Mouse (Mus musculus) CD4-positive, CD25-positive, alpha-beta regulatory T cell, adult 4 months (primary cell): ENCODE data around the gene Tspoap1. TPM values are rescaled to one million over a fixed set of nuclear protein-coding genes. Genes with fewer than 3 reads are reported as not detected.
A peak's percentile ranks its signal among the peaks of the same experiment; 100 is the strongest.

ENCODE experiments used
- ATAC-seq: one replicate; pipeline ENCODE4 v1.8.0; 2017
- polyA plus RNA-seq, 2 experiments: library from polyadenylated mRNA; unstranded; fragments of 100-300 nt; shearing (Covaris generic); gene quantifications; one replicate each; pipeline ENCODE4 v1.2.1; 2017

The Tspoap1 gene
- polyA plus RNA-seq, 2 experiments from 2014 or later: 3.1 to 3.7 TPM

- peak; percentile 16 for ATAC-seq
Measured at GRCm38 (mm10) chr11:87759609-87760005, 734 bp upstream of the Tspoap1 start.

- ATAC-seq: no peak
Measured at GRCm38 (mm10) chr11:87761181-87761721, 910 bp downstream of the Tspoap1 start.

- no peak for ATAC-seq
Measured at GRCm38 (mm10) chr11:87761806-87762701, 1.7 kb downstream of the Tspoap1 start.

GRCm38 (mm10) chr11:87762702-87763385, 2.5 kb downstream of the Tspoap1 start:
- no peak for ATAC-seq

- no peak for ATAC-seq
Measured at GRCm38 (mm10) chr11:87763511-87763987, 3.2 kb downstream of the Tspoap1 start.

- ATAC-seq: no peak
Measured at GRCm38 (mm10) chr11:87763988-87764876, 3.9 kb downstream of the Tspoap1 start.

- no peak for ATAC-seq
Measured at GRCm38 (mm10) chr11:87768745-87769144, 8.4 kb downstream of the Tspoap1 start.

- peak; percentile 82 for ATAC-seq
Measured at GRCm38 (mm10) chr11:87770989-87771388, 10.6 kb downstream of the Tspoap1 start.

- ATAC-seq: no peak
Measured at GRCm38 (mm10) chr11:87772354-87772753, 12.0 kb downstream of the Tspoap1 start.

- ATAC-seq: no peak
Measured at GRCm38 (mm10) chr11:87778100-87778765, 17.9 kb downstream of the Tspoap1 start.

- no peak for ATAC-seq
Measured at GRCm38 (mm10) chr11:87778915-87779314, 18.6 kb downstream of the Tspoap1 start.

GRCm38 (mm10) chr11:87779392-87779791, 19.1 kb downstream of the Tspoap1 start:
- no peak for ATAC-seq

GRCm38 (mm10) chr11:87780130-87780529, 19.8 kb downstream of the Tspoap1 start:
- no peak for ATAC-seq

- ATAC-seq: no peak
Measured at GRCm38 (mm10) chr11:87790088-87790487, 29.7 kb downstream of the Tspoap1 start.

GRCm38 (mm10) chr11:87793460-87793859, 33.1 kb downstream of the Tspoap1 start, which contains the start of gene Mpo:
Mpo (plus strand) TSS chr11:87793581.
- ATAC-seq: no peak

- no peak for ATAC-seq
Measured at GRCm38 (mm10) chr11:87801711-87802275, 41.5 kb downstream of the Tspoap1 start.

- ATAC-seq: no peak
Measured at GRCm38 (mm10) chr11:87802621-87803020, 42.3 kb downstream of the Tspoap1 start.

- no peak for ATAC-seq
Measured at GRCm38 (mm10) chr11:87805448-87805847, 45.1 kb downstream of the Tspoap1 start.

GRCm38 (mm10) chr11:87807433-87807832, 47.1 kb downstream of the Tspoap1 start:
- ATAC-seq: no peak

- peak; percentile 99 for ATAC-seq
Measured at GRCm38 (mm10) chr11:87808236-87808635, 47.9 kb downstream of the Tspoap1 start.

GRCm38 (mm10) chr11:87811396-87811795, 51.1 kb downstream of the Tspoap1 start:
- no peak for ATAC-seq
